Mouse (Mus musculus) megakaryocyte, embryonic 14.5 days (primary cell): Measurements from ENCODE around the gene Nsun5. TPM values are rescaled to one million over a fixed set of nuclear protein-coding genes. Genes with fewer than 3 reads are reported as not detected.
A peak's percentile ranks its signal among the peaks of the same experiment; 100 is the strongest.

Experiments
- H3K27me3 ChIP-seq: replicated peaks from 2 replicates; pipeline ENCODE3; 2012; ENCODE audit warnings: inconsistent platforms
- H3K36me3 ChIP-seq: replicated peaks from 2 replicates; pipeline ENCODE3; 2012; ENCODE audit warnings: low read length, inconsistent platforms, mixed read lengths
- H3K4me1 ChIP-seq: 2 replicates; pipeline ENCODE4 v1.6.1; 2012; ENCODE audit warnings: inconsistent platforms
- H3K4me3 ChIP-seq: replicated peaks from 2 replicates; pipeline ENCODE3; 2012; ENCODE audit warnings: moderate library complexity, mild to moderate bottlenecking, inconsistent platforms
- H3K9me3 ChIP-seq: 2 replicates; pipeline ENCODE4 v1.6.1; 2012; ENCODE audit warnings: inconsistent platforms
- FLI1 ChIP-seq: IDR thresholded peaks from 2 replicates; pipeline ENCODE4 v1.6.1; 2012; ENCODE audit warnings: low read length, inconsistent platforms, mixed read lengths
- GATA1 ChIP-seq: IDR thresholded peaks from 3 replicates; pipeline ENCODE4 v1.6.1; 2012; ENCODE audit warnings: mixed read lengths, low read length, inconsistent platforms, borderline replicate concordance
- polyA plus RNA-seq: library from polyadenylated mRNA; stranded (reverse); fragments of >175 nt; gene quantifications from 2 replicates; pipeline ENCODE4 v1.2.3, GENCODE M21; 2012; ENCODE audit warnings: low replicate concordance; ENCODE audit not compliant: insufficient read depth

Nsun5 gene
- polyA plus RNA-seq, 1 experiment, result 6.4 TPM

GRCm38 (mm10) chr5:135371195-135371594 lies 1.4 kb downstream of the Nsun5 start:
- H3K9me3 ChIP-seq, result no peaks in the 10 kb centered on the region
- peaks cover 48% of the 10 kb centered on the region for H3K36me3 ChIP-seq
- H3K4me1 ChIP-seq, result peaks cover 38% of the 10 kb centered on the region
- peaks cover 8% of the 10 kb centered on the region for H3K27me3 ChIP-seq
- peak overlapping the region; percentile 7 for H3K4me3 ChIP-seq
- no peak for TF ChIP-seq FLI1
- no peak for TF ChIP-seq GATA1

- Histone ChIP-seq H3K9me3 (no peaks in the 10 kb centered on the region), H3K4me1 (peaks cover 22% of the 10 kb centered on the region), H3K27me3 (no peaks in the 10 kb centered on the region), H3K4me3 (no peak overlapping the region), H3K36me3 (peaks cover 71% of the 10 kb centered on the region)
- TF ChIP-seq GATA1, result no peak
- TF ChIP-seq FLI1, result no peak
Measured at GRCm38 (mm10) chr5:135373601-135374000, 3.8 kb downstream of the Nsun5 start.

- TF ChIP-seq GATA1, result no peak
- no peak for TF ChIP-seq FLI1
- H3K27me3 ChIP-seq, result no peaks in the 10 kb centered on the region
- H3K36me3 ChIP-seq, result peaks cover 87% of the 10 kb centered on the region
- no peak overlapping the region for H3K4me3 ChIP-seq
- peaks cover 12% of the 10 kb centered on the region for H3K4me1 ChIP-seq
- no peaks in the 10 kb centered on the region for H3K9me3 ChIP-seq
Measured at GRCm38 (mm10) chr5:135375167-135375566, 5.4 kb downstream of the Nsun5 start.

- peaks cover 97% of the 10 kb centered on the region for H3K36me3 ChIP-seq
- H3K4me3 ChIP-seq, result no peak overlapping the region
- H3K9me3 ChIP-seq, result no peaks in the 10 kb centered on the region
- no peak for TF ChIP-seq FLI1
- TF ChIP-seq GATA1, result no peak
- peaks cover 8% of the 10 kb centered on the region for H3K4me1 ChIP-seq
- no peaks in the 10 kb centered on the region for H3K27me3 ChIP-seq
Measured at GRCm38 (mm10) chr5:135376341-135376740, 6.6 kb downstream of the Nsun5 start.

- Histone ChIP-seq H3K9me3 (no peaks in the 10 kb centered on the region), H3K27me3 (no peaks in the 10 kb centered on the region), H3K4me3 (no peak overlapping the region), H3K36me3 (peaks cover 99% of the 10 kb centered on the region), H3K4me1 (peaks cover 8% of the 10 kb centered on the region; the same call in 1 of the 2 replicates)
- TF ChIP-seq GATA1 (no peak), FLI1 (no peak)
Measured at GRCm38 (mm10) chr5:135380681-135381080, 10.9 kb downstream of the Nsun5 start.

GRCm38 (mm10) chr5:135381356-135381925 lies 11.7 kb downstream of the Nsun5 start:
- peaks cover 96% of the 10 kb centered on the region for H3K36me3 ChIP-seq
- TF ChIP-seq GATA1, result no peak
- TF ChIP-seq FLI1, result no peak
- H3K9me3 ChIP-seq, result no peaks in the 10 kb centered on the region
- no peaks in the 10 kb centered on the region for H3K27me3 ChIP-seq
- H3K4me3 ChIP-seq, result no peak overlapping the region
- H3K4me1 ChIP-seq, result peaks cover 8% of the 10 kb centered on the region; the same call in 1 of the 2 replicates

- TF ChIP-seq FLI1, result no peak
- no peak for TF ChIP-seq GATA1
- Histone ChIP-seq H3K36me3 (peaks cover 96% of the 10 kb centered on the region), H3K9me3 (no peaks in the 10 kb centered on the region), H3K4me3 (no peak overlapping the region), H3K27me3 (no peaks in the 10 kb centered on the region), H3K4me1 (peaks cover 12% of the 10 kb centered on the region)
Measured at GRCm38 (mm10) chr5:135382746-135383145, 13.0 kb downstream of the Nsun5 start.

- H3K9me3 ChIP-seq, result no peaks in the 10 kb centered on the region
- no peak overlapping the region for H3K4me3 ChIP-seq
- TF ChIP-seq GATA1 (no peak), FLI1 (no peak)
- no peaks in the 10 kb centered on the region for H3K27me3 ChIP-seq
- peaks cover 96% of the 10 kb centered on the region for H3K36me3 ChIP-seq
- H3K4me1 ChIP-seq, result peaks cover 18% of the 10 kb centered on the region
Measured at GRCm38 (mm10) chr5:135383771-135384170, 14.0 kb downstream of the Nsun5 start.

- Histone ChIP-seq H3K27me3 (peaks cover 9% of the 10 kb centered on the region), H3K4me3 (peak within 1 kb of the TSS; percentile 96), H3K36me3 (peaks cover 32% of the 10 kb centered on the region), H3K4me1 (peaks cover 53% of the 10 kb centered on the region), H3K9me3 (no peaks in the 10 kb centered on the region)
- TF ChIP-seq FLI1 (no peak), GATA1 (no peak)
Measured at GRCm38 (mm10) chr5:135394004-135394823, 24.5 kb downstream of the Nsun5 start, which contains the start of gene Pom121. Gene Pom121 (minus strand): TSS chr5:135394546.

- Histone ChIP-seq H3K4me1 (peaks cover 44% of the 10 kb centered on the region), H3K4me3 (no peak overlapping the region), H3K36me3 (peaks cover 17% of the 10 kb centered on the region), H3K9me3 (no peaks in the 10 kb centered on the region), H3K27me3 (peaks cover 10% of the 10 kb centered on the region)
- TF ChIP-seq FLI1 (no peak), GATA1 (no peak)
Measured at GRCm38 (mm10) chr5:135395826-135396225, 26.1 kb downstream of the Nsun5 start.

GRCm38 (mm10) chr5:135399382-135399781 lies 29.6 kb downstream of the Nsun5 start:
- peak overlapping the region; percentile 1 for H3K4me3 ChIP-seq
- H3K27me3 ChIP-seq, result peaks cover 10% of the 10 kb centered on the region
- TF ChIP-seq FLI1 (no peak), GATA1 (no peak)
- H3K4me1 ChIP-seq, result peaks cover 21% of the 10 kb centered on the region
- H3K36me3 ChIP-seq, result no peaks in the 10 kb centered on the region
- 0 out of 2 replicates have a peak, but pooled peaks cover 3% of the 10 kb centered on the region for H3K9me3 ChIP-seq
